Mouse (Mus musculus) mesoderm, embryonic 11.5 days (tissue): Measurements from ENCODE around the gene 2010005H15Rik.
"Not testable (repeated sequence)": the region's sequence is repeated elsewhere in the genome, so short reads cannot be mapped to it uniquely, and the experiment has no call there.

Source experiments
- DNase-seq: peaks from one replicate; pipeline ENCODE4 v3.0.0-alpha.2; 2012; ENCODE audit warnings: low read depth, low spot score

2010005H15Rik gene

GRCm38 (mm10) chr16:36221168-36221567, at the start of gene 2010005H15Rik:
Gene 2010005H15Rik (plus strand): TSS chr16:36221468.
- DNase-seq, result not testable (repeated sequence)

- DNase-seq, result no peak
Observed at GRCm38 (mm10) chr16:36176108-36176507, 45.2 kb upstream of the 2010005H15Rik start.

DNA sequence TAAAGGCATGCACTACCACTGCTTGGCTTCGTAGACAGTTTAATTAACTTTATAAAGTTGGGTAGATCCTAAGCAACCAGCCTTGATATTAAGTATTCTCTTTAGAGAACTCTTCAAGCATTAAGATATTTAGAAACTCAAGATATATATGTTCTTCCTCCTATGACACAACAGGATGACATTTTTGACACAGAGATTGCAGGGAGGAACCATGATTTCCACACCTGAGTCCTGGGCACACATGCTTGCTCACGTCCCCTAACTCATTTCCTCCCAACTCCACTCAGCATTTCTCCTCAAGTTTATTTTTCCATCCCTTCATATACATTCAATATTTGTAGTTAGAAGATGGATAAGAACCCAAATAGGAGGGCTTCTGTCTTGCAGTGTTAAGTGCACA, 41.4 kb upstream of the 2010005H15Rik start:
- no peak for DNase-seq

DNA sequence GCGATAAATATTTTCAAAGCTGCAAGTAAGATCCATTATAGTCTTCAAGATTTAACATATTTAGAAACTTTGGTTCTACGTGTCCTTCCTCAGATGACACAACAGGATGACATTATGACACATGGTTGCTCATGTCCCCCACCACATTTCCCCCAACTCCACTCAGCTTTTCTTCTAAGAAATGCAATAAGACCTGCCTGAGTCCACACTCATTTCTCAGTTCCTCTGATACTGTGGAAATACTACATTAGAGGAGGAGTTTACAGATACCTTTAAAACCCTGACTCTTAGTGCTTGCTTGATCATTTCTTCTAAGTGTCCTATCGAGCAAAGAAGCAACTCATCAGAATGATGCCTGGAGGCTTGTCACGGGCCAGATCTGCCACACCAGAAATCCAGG, 37.4 kb upstream of the 2010005H15Rik start, which contains the start of gene Gm5483:
Gene Gm5483, plus strand, starts transcription at position 301 of the 400 bp plus-strand sequence.
- not testable (repeated sequence) for DNase-seq

- DNase-seq, result peak; percentile 1
Observed at GRCm38 (mm10) chr16:36199226-36199625, 22.0 kb upstream of the 2010005H15Rik start.

- no peak for DNase-seq
Observed at GRCm38 (mm10) chr16:36203846-36204245, 17.4 kb upstream of the 2010005H15Rik start.

- DNase-seq, result not testable (repeated sequence)
Observed at GRCm38 (mm10) chr16:36205684-36206083, 15.6 kb upstream of the 2010005H15Rik start.

- DNase-seq, result no peak
Observed at GRCm38 (mm10) chr16:36209967-36210453, 11.3 kb upstream of the 2010005H15Rik start, which contains the start of gene Gm5416. Gene Gm5416 (plus strand): TSS chr16:36210403.

DNA sequence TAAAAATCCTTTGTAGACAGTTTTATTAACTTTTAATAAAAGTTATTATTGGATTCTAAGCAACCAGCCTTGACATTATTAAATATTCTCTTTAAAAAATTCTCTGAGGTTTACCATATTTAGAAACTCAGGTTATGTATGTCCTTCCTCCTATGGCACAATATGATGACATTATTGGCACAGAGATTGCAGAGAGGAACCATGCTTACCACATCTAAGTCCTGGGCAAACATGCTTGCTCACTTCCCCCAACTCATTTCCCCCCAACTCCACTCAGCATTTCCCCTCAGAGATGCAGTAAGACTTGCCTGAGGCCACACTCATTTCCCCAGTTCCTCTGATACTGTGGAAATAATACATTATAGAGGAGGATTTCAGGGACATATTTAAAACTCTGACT, 39.3 kb downstream of the 2010005H15Rik start:
- not testable (repeated sequence) for DNase-seq

- not testable (repeated sequence) for DNase-seq
Observed at GRCm38 (mm10) chr16:36276796-36277195, 55.5 kb downstream of the 2010005H15Rik start, which contains the start of gene Stfa1. Gene Stfa1 (plus strand): TSS chr16:36276951.

DNA sequence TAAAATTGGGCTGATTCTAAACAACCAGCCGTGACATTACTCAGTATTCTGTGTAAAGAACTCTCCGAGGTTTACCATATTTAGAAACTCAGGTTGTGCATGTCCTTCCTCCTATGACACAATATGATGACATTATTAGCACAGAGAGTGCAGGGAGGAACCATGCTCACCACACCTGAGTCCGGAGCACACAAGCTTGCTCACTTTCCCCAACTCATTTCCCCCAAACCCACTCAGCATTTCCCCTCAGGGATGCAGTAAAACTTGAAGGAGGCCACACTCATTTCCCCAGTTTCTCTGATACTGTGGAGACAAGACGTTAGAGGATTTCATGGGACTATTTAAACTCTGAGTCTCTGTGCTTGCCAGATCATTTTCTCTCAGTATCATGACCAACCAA, 67.9 kb downstream of the 2010005H15Rik start:
- no peak for DNase-seq
